Mouse (Mus musculus) stomach, embryonic 16.5 days (tissue): ENCODE results near the gene Tmed5. TPM values are rescaled to one million over a fixed set of nuclear protein-coding genes. Genes with fewer than 3 reads are reported as not detected.

ENCODE experiments used
- ATAC-seq: fragments of 200-750 bp; cut with Nextera tagmentation; 2 replicates; pipeline ENCODE4 v1.8.0; 2017; ENCODE audit warnings: moderate number of reproducible peaks, moderate TSS enrichment; ENCODE audit not compliant: insufficient read depth, low FRiP score
- H3K27ac ChIP-seq: fragments of 300-500 bp; sonication (generic); 2 replicates; pipeline ENCODE4 v1.5.1; 2014; ENCODE audit warnings: low read length
- H3K27me3 ChIP-seq: fragments of 300-500 bp; sonication (generic); 2 replicates; pipeline ENCODE4 v1.6.1; 2014; ENCODE audit warnings: low read length, control low read depth, mixed read lengths; ENCODE audit not compliant: control insufficient read depth, insufficient read depth
- H3K36me3 ChIP-seq: fragments of 300-500 bp; sonication (generic); 2 replicates; pipeline ENCODE4 v1.6.1; 2014; ENCODE audit warnings: low read length; ENCODE audit not compliant: control insufficient read depth, insufficient read depth
- H3K4me1 ChIP-seq: fragments of 300-500 bp; sonication (generic); 2 replicates; pipeline ENCODE4 v1.6.1; 2014; ENCODE audit warnings: low read length, control low read depth, mixed read lengths; ENCODE audit not compliant: control insufficient read depth, insufficient read depth
- H3K4me2 ChIP-seq: fragments of 300-500 bp; sonication (generic); 2 replicates; pipeline ENCODE4 v1.6.1; 2014; ENCODE audit warnings: low read depth, low read length, mixed read lengths
- H3K4me3 ChIP-seq: fragments of 300-500 bp; sonication (generic); replicated peaks from 2 replicates; pipeline ENCODE4 v1.5.1; 2014; ENCODE audit warnings: mild to moderate bottlenecking, low read length
- H3K9ac ChIP-seq: fragments of 300-500 bp; sonication (generic); 2 replicates; pipeline ENCODE4 v1.6.1; 2014; ENCODE audit warnings: low read length
- H3K9me3 ChIP-seq: fragments of 300-500 bp; sonication (generic); replicated peaks from 2 replicates; pipeline ENCODE4 v1.6.1; 2016; ENCODE audit warnings: low read length, control low read depth; ENCODE audit not compliant: control insufficient read depth
- WGBS: fragments of 180-500 bp; shearing (Covaris S2); extraction: QIAGEN DNeasy Blood & Tissue Kit; methylation state at CpG from one replicate; pipeline ENCODE4 v1.1.7; 2014; 5-methylcytosine and 5-hydroxymethylcytosine counted together
- polyA plus RNA-seq: library from polyadenylated mRNA; unstranded; fragments of >200 nt; fragmentation: Nextera tagmentation; extraction: Ambion mirVana; gene quantifications from 2 replicates; pipeline ENCODE4 v1.2.1, GENCODE M21; 2015

The Tmed5 gene
- 43.7 and 52.0 TPM in 2 replicates for polyA plus RNA-seq

GRCm38 (mm10) chr5:108132441-108133243 is at the start of gene Tmed5, which contains the start of gene Ccdc18:
Gene Tmed5, minus strand, starts transcription at chr5:108132620.
Gene Ccdc18, plus strand, starts transcription at chr5:108132875.
- Histone ChIP-seq H3K4me2 (peak within 1 kb of the TSS; percentile 75), H3K4me1 (0 out of 2 replicates have a peak, but pooled peaks cover 5% of the 10 kb centered on the region), H3K36me3 (no peaks in the 10 kb centered on the region), H3K27ac (peak within 1 kb of the TSS; percentile 90), H3K9ac (peak within 1 kb of the TSS; percentile 85), H3K4me3 (peak within 1 kb of the TSS; percentile 64), H3K9me3 (no peaks in the 10 kb centered on the region), H3K27me3 (no peaks in the 10 kb centered on the region)
- peak; percentile 99 for ATAC-seq
- under 1% methylated on average over 65 of the region's 65 CpGs for WGBS

- Histone ChIP-seq H3K4me2 (no peak overlapping the region), H3K27me3 (no peaks in the 10 kb centered on the region), H3K4me3 (no peak overlapping the region), H3K9ac (no peak overlapping the region), H3K9me3 (no peaks in the 10 kb centered on the region), H3K4me1 (no peaks in the 10 kb centered on the region), H3K36me3 (no peaks in the 10 kb centered on the region), H3K27ac (no peak overlapping the region)
- 43% methylated on average over 1 of the region's 1 CpGs for WGBS
- no peak for ATAC-seq
These were observed 31.3 kb upstream of the Tmed5 start for GRCm38 (mm10) chr5:108163695-108164094.

DNA sequence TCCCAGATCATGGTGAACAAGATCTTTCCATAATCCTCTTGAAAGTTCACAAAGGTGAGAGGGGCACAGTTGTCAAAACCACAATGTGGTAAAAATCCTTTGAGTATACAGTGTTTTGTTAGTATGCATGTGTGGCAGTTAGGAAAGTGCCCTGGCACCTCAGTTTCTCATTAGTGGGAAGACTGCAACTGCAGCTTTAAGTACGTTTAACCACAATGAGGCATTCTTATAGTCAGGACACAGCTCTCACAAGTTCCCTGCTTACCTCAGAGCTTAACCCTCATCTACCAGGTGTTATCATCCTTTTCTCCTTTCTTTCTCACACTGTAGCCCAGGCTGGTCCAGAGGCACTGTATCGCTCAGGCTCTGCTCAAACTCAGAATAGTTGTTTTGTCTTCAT is 28.4 kb upstream of the Tmed5 start:
- Histone ChIP-seq H3K4me2 (no peak overlapping the region), H3K9me3 (no peaks in the 10 kb centered on the region), H3K36me3 (no peaks in the 10 kb centered on the region), H3K9ac (no peak overlapping the region), H3K4me3 (no peak overlapping the region), H3K4me1 (no peaks in the 10 kb centered on the region), H3K27ac (no peak overlapping the region), H3K27me3 (no peaks in the 10 kb centered on the region)
- ATAC-seq, result no peak
- 81% methylated on average over 2 of the region's 2 CpGs for WGBS

- no peaks in the 10 kb centered on the region for H3K4me1 ChIP-seq
- H3K4me2 ChIP-seq, result no peak overlapping the region
- H3K27me3 ChIP-seq, result no peaks in the 10 kb centered on the region
- no peaks in the 10 kb centered on the region for H3K36me3 ChIP-seq
- H3K4me3 ChIP-seq, result no peak overlapping the region
- WGBS, result 88% methylated on average over 1 of the region's 1 CpGs
- no peaks in the 10 kb centered on the region for H3K9me3 ChIP-seq
- no peak overlapping the region for H3K9ac ChIP-seq
- H3K27ac ChIP-seq, result no peak overlapping the region
- no peak for ATAC-seq
These were observed 20.2 kb upstream of the Tmed5 start for GRCm38 (mm10) chr5:108152592-108152991.

GRCm38 (mm10) chr5:108131849-108132440 is 475 bp downstream of the Tmed5 start:
- H3K9me3 ChIP-seq, result no peaks in the 10 kb centered on the region
- H3K27ac ChIP-seq, result peak overlapping the region; percentile 90
- no peaks in the 10 kb centered on the region for H3K27me3 ChIP-seq
- peak; percentile 29; the same call in 1 of the 2 replicates for ATAC-seq
- WGBS, result under 1% methylated on average over 32 of the region's 32 CpGs
- H3K4me3 ChIP-seq, result peak overlapping the region; percentile 64
- peak overlapping the region; percentile 75 for H3K4me2 ChIP-seq
- peak overlapping the region; percentile 85 for H3K9ac ChIP-seq
- no peaks in the 10 kb centered on the region for H3K36me3 ChIP-seq
- 0 out of 2 replicates have a peak, but pooled peaks cover 5% of the 10 kb centered on the region for H3K4me1 ChIP-seq

DNA sequence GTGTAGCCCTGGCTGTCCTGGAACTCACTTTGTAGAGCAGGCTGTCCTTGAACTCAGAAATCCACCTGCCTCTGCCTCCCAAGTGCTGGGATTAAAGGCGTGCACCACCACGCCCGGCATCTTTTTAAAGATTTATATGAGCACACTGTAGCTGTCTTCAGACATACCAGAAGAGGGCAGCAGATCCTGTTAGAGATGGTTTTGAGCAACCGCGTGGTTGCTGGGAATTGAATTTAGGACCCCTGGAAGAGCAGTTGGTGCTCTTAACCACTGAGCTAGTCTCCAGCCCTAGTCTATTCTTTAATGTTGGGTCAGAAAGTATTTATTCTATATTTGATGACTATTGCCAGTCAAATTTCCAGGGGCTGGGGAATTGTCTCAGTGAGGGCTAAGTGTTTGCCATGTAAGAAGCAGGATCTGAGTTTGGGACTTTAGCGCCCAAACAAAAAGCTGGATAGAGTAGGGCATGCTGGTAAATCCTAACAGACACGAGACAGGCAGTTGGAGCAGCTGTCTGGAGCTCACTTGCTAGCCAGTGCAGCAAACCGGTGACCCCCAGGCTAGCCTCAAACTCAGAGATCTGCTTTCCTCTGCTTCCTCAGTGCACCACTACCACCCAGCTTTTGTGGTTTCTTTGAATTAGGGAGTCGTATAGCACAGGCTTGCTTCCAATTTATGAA is 12.1 kb downstream of the Tmed5 start:
- Histone ChIP-seq H3K4me1 (no peaks in the 10 kb centered on the region), H3K4me3 (no peak overlapping the region), H3K4me2 (no peak overlapping the region), H3K27me3 (no peaks in the 10 kb centered on the region), H3K9me3 (no peaks in the 10 kb centered on the region), H3K36me3 (no peaks in the 10 kb centered on the region), H3K9ac (no peak overlapping the region), H3K27ac (no peak overlapping the region)
- WGBS, result 84% methylated on average over 9 of the region's 9 CpGs
- ATAC-seq, result no peak

GRCm38 (mm10) chr5:108117693-108118092 is 14.7 kb downstream of the Tmed5 start:
- no peaks in the 10 kb centered on the region for H3K36me3 ChIP-seq
- WGBS, result 91% methylated on average over 4 of the region's 4 CpGs
- no peak overlapping the region for H3K4me3 ChIP-seq
- no peak overlapping the region for H3K27ac ChIP-seq
- no peak overlapping the region for H3K9ac ChIP-seq
- H3K4me1 ChIP-seq, result no peaks in the 10 kb centered on the region
- no peaks in the 10 kb centered on the region for H3K27me3 ChIP-seq
- H3K9me3 ChIP-seq, result no peaks in the 10 kb centered on the region
- no peak for ATAC-seq
- no peak overlapping the region for H3K4me2 ChIP-seq

DNA sequence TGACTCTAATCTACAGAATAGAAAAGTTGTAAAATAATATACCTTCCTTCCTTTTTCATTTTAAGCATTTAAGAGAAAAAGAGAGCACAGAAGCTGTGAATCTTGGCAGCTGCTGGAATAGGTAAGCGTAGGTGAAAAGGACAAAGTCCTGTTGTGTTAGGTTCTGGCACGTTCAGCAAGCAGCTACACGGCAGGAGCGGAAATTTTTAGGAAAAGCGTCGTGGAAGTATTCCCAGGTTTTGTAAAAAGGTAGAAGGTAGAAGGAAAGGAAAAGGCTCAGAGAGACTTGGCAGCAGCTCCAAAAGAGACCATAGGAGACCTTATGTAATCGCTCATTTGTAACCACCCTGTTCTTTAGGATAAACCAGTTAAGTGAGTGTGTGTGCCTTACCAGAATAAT is 23.1 kb downstream of the Tmed5 start:
- Histone ChIP-seq H3K4me1 (no peaks in the 10 kb centered on the region), H3K9ac (no peak overlapping the region), H3K4me3 (no peak overlapping the region), H3K27ac (no peak overlapping the region), H3K36me3 (peaks cover 12% of the 10 kb centered on the region), H3K9me3 (no peaks in the 10 kb centered on the region), H3K4me2 (no peak overlapping the region), H3K27me3 (no peaks in the 10 kb centered on the region)
- no peak for ATAC-seq
- 90% methylated on average over 7 of the region's 7 CpGs for WGBS

DNA sequence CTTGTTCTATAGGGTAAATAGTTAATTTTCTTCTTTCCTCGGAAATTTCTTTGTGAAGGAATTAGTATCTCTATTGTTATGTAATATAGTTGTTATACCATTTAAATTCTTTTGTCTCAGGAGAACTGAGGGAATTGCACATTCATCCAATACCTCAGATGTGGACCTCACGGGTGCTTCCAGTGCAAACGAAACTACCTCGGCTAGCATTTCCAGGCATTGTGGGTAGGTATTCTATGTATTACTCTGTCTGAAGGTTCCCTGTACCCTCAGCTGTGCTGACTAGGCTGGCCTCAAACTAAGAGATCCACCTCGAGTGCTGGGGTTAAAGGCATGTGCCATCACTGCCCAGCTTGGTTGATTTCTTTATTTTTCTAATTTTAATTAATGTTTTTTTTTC is 28.1 kb downstream of the Tmed5 start:
- H3K9ac ChIP-seq, result no peak overlapping the region
- H3K4me3 ChIP-seq, result no peak overlapping the region
- no peaks in the 10 kb centered on the region for H3K9me3 ChIP-seq
- ATAC-seq, result no peak
- H3K27me3 ChIP-seq, result no peaks in the 10 kb centered on the region
- 85% methylated on average over 5 of the region's 5 CpGs for WGBS
- no peak overlapping the region for H3K4me2 ChIP-seq
- H3K4me1 ChIP-seq, result no peaks in the 10 kb centered on the region
- peaks cover 18% of the 10 kb centered on the region for H3K36me3 ChIP-seq
- no peak overlapping the region for H3K27ac ChIP-seq
